Mouse (Mus musculus): Measurements from ENCODE around the gene Zar1l. TPM values are rescaled to one million over a fixed set of nuclear protein-coding genes. Genes with fewer than 3 reads are reported as not detected.

Gene Zar1l
- polyA plus RNA-seq (2014; fragmentation: Nextera tagmentation; extraction: Ambion mirVana), result not detected in 2 replicates

GRCm38 (mm10) chr5:150518064-150518463, at the start of gene Zar1l:
Gene Zar1l (minus strand): TSS chr5:150518164.
- no peak within 1 kb of the TSS for H3K9ac ChIP-seq (ENCODE audit: low read depth, low read length)
- H3K4me3 ChIP-seq (ENCODE audit: low read depth, low read length), result no peak within 1 kb of the TSS
- no peak within 1 kb of the TSS for H3K27ac ChIP-seq (ENCODE audit: low read depth, low read length)
- no peaks in the 10 kb centered on the region for H3K27me3 ChIP-seq (ENCODE audit: control insufficient read depth, insufficient read depth, low read length)
- H3K36me3 ChIP-seq (ENCODE audit: control insufficient read depth, insufficient read depth, low read length), result no peaks in the 10 kb centered on the region
- no peaks in the 10 kb centered on the region; the same call in 1 of the 2 replicates for H3K4me1 ChIP-seq (ENCODE audit: control insufficient read depth, insufficient read depth, low read length)
- ATAC-seq (replicated peaks; ENCODE audit: insufficient number of reproducible peaks, low FRiP score, low TSS enrichment), result no peak
- 49% methylated on average over 4 of the region's 4 CpGs for WGBS (ENCODE audit: insufficient replicate concordance)
- no peaks in the 10 kb centered on the region for H3K9me3 ChIP-seq (replicated peaks; ENCODE audit: control insufficient read depth, low read length)
- H3K4me2 ChIP-seq, result no peak within 1 kb of the TSS

- WGBS (ENCODE audit: insufficient replicate concordance), result 91% methylated on average over 5 of the region's 5 CpGs
- peaks cover 11% of the 10 kb centered on the region for H3K36me3 ChIP-seq (ENCODE audit: control insufficient read depth, insufficient read depth, low read length)
Measured at GRCm38 (mm10) chr5:150566971-150567370, 49.0 kb upstream of the Zar1l start.

GRCm38 (mm10) chr5:150566226-150566625, 48.3 kb upstream of the Zar1l start:
- no peak for ATAC-seq (replicated peaks; ENCODE audit: insufficient number of reproducible peaks, low FRiP score, low TSS enrichment)

More at GRCm38 (mm10) chr5:150566971-150567370, 49.0 kb upstream of the Zar1l start:
- Histone ChIP-seq H3K27me3 (ENCODE audit: control insufficient read depth, insufficient read depth, low read length) (no peaks in the 10 kb centered on the region), H3K27ac (ENCODE audit: low read depth, low read length) (no peak overlapping the region), H3K4me1 (ENCODE audit: control insufficient read depth, insufficient read depth, low read length) (no peaks in the 10 kb centered on the region), H3K9ac (ENCODE audit: low read depth, low read length) (no peak overlapping the region), H3K9me3 (replicated peaks; ENCODE audit: control insufficient read depth, low read length) (no peaks in the 10 kb centered on the region), H3K4me3 (ENCODE audit: low read depth, low read length) (no peak overlapping the region), H3K4me2 (no peak overlapping the region)
- no peak for ATAC-seq (replicated peaks; ENCODE audit: insufficient number of reproducible peaks, low FRiP score, low TSS enrichment)

GRCm38 (mm10) chr5:150564426-150564825, 46.5 kb upstream of the Zar1l start:
- Histone ChIP-seq H3K36me3 (ENCODE audit: control insufficient read depth, insufficient read depth, low read length) (peaks cover 24% of the 10 kb centered on the region), H3K4me3 (ENCODE audit: low read depth, low read length) (no peak overlapping the region), H3K27ac (ENCODE audit: low read depth, low read length) (no peak overlapping the region), H3K4me2 (no peak overlapping the region), H3K9me3 (replicated peaks; ENCODE audit: control insufficient read depth, low read length) (no peaks in the 10 kb centered on the region), H3K9ac (ENCODE audit: low read depth, low read length) (no peak overlapping the region), H3K27me3 (ENCODE audit: control insufficient read depth, insufficient read depth, low read length) (no peaks in the 10 kb centered on the region), H3K4me1 (ENCODE audit: control insufficient read depth, insufficient read depth, low read length) (no peaks in the 10 kb centered on the region)
- WGBS (ENCODE audit: insufficient replicate concordance), result 90% methylated on average over 6 of the region's 6 CpGs
- no peak for ATAC-seq (replicated peaks; ENCODE audit: insufficient number of reproducible peaks, low FRiP score, low TSS enrichment)

More at GRCm38 (mm10) chr5:150566226-150566625, 48.3 kb upstream of the Zar1l start:
- 72% methylated on average over 3 of the region's 3 CpGs for WGBS (ENCODE audit: insufficient replicate concordance)
- Histone ChIP-seq H3K9me3 (replicated peaks; ENCODE audit: control insufficient read depth, low read length) (no peaks in the 10 kb centered on the region), H3K27me3 (ENCODE audit: control insufficient read depth, insufficient read depth, low read length) (no peaks in the 10 kb centered on the region), H3K4me1 (ENCODE audit: control insufficient read depth, insufficient read depth, low read length) (no peaks in the 10 kb centered on the region), H3K9ac (ENCODE audit: low read depth, low read length) (no peak overlapping the region), H3K36me3 (ENCODE audit: control insufficient read depth, insufficient read depth, low read length) (peaks cover 15% of the 10 kb centered on the region), H3K4me2 (no peak overlapping the region), H3K27ac (ENCODE audit: low read depth, low read length) (no peak overlapping the region), H3K4me3 (ENCODE audit: low read depth, low read length) (no peak overlapping the region)

GRCm38 (mm10) chr5:150561783-150562182, 43.8 kb upstream of the Zar1l start:
- H3K27me3 ChIP-seq (ENCODE audit: control insufficient read depth, insufficient read depth, low read length), result no peaks in the 10 kb centered on the region
- no peak overlapping the region for H3K9ac ChIP-seq (ENCODE audit: low read depth, low read length)
- no peak overlapping the region for H3K4me2 ChIP-seq
- H3K4me1 ChIP-seq (ENCODE audit: control insufficient read depth, insufficient read depth, low read length), result no peaks in the 10 kb centered on the region
- H3K4me3 ChIP-seq (ENCODE audit: low read depth, low read length), result no peak overlapping the region
- 81% methylated on average over 5 of the region's 5 CpGs for WGBS (ENCODE audit: insufficient replicate concordance)
- ATAC-seq (replicated peaks; ENCODE audit: insufficient number of reproducible peaks, low FRiP score, low TSS enrichment), result no peak
- peaks cover 23% of the 10 kb centered on the region for H3K36me3 ChIP-seq (ENCODE audit: control insufficient read depth, insufficient read depth, low read length)
- no peaks in the 10 kb centered on the region for H3K9me3 ChIP-seq (replicated peaks; ENCODE audit: control insufficient read depth, low read length)
- no peak overlapping the region for H3K27ac ChIP-seq (ENCODE audit: low read depth, low read length)

GRCm38 (mm10) chr5:150561376-150561775, 43.4 kb upstream of the Zar1l start:
- H3K9me3 ChIP-seq (replicated peaks; ENCODE audit: control insufficient read depth, low read length), result no peaks in the 10 kb centered on the region
- H3K36me3 ChIP-seq (ENCODE audit: control insufficient read depth, insufficient read depth, low read length), result peaks cover 23% of the 10 kb centered on the region
- no peak overlapping the region for H3K9ac ChIP-seq (ENCODE audit: low read depth, low read length)
- no peak overlapping the region for H3K4me2 ChIP-seq
- no peaks in the 10 kb centered on the region for H3K4me1 ChIP-seq (ENCODE audit: control insufficient read depth, insufficient read depth, low read length)
- no peak overlapping the region for H3K27ac ChIP-seq (ENCODE audit: low read depth, low read length)
- no peak for ATAC-seq (replicated peaks; ENCODE audit: insufficient number of reproducible peaks, low FRiP score, low TSS enrichment)
- H3K27me3 ChIP-seq (ENCODE audit: control insufficient read depth, insufficient read depth, low read length), result no peaks in the 10 kb centered on the region
- H3K4me3 ChIP-seq (ENCODE audit: low read depth, low read length), result no peak overlapping the region

GRCm38 (mm10) chr5:150560851-150561250, 42.9 kb upstream of the Zar1l start:
- no peak for ATAC-seq (replicated peaks; ENCODE audit: insufficient number of reproducible peaks, low FRiP score, low TSS enrichment)
- no peak overlapping the region for H3K4me3 ChIP-seq (ENCODE audit: low read depth, low read length)
- no peak overlapping the region for H3K4me2 ChIP-seq
- H3K9me3 ChIP-seq (replicated peaks; ENCODE audit: control insufficient read depth, low read length), result no peaks in the 10 kb centered on the region
- H3K36me3 ChIP-seq (ENCODE audit: control insufficient read depth, insufficient read depth, low read length), result peaks cover 23% of the 10 kb centered on the region
- no peaks in the 10 kb centered on the region for H3K4me1 ChIP-seq (ENCODE audit: control insufficient read depth, insufficient read depth, low read length)
- H3K27me3 ChIP-seq (ENCODE audit: control insufficient read depth, insufficient read depth, low read length), result no peaks in the 10 kb centered on the region
- H3K27ac ChIP-seq (ENCODE audit: low read depth, low read length), result no peak overlapping the region
- no peak overlapping the region for H3K9ac ChIP-seq (ENCODE audit: low read depth, low read length)
- 95% methylated on average over 5 of the region's 5 CpGs for WGBS (ENCODE audit: insufficient replicate concordance)

GRCm38 (mm10) chr5:150559519-150560103, 41.6 kb upstream of the Zar1l start:
- H3K4me3 ChIP-seq (ENCODE audit: low read depth, low read length), result no peak overlapping the region
- no peak for ATAC-seq (replicated peaks; ENCODE audit: insufficient number of reproducible peaks, low FRiP score, low TSS enrichment)

GRCm38 (mm10) chr5:150551637-150552036, 33.7 kb upstream of the Zar1l start:
- H3K9me3 ChIP-seq (replicated peaks; ENCODE audit: control insufficient read depth, low read length), result no peaks in the 10 kb centered on the region
- H3K4me1 ChIP-seq (ENCODE audit: control insufficient read depth, insufficient read depth, low read length), result no peaks in the 10 kb centered on the region
- no peaks in the 10 kb centered on the region for H3K27me3 ChIP-seq (ENCODE audit: control insufficient read depth, insufficient read depth, low read length)
- 79% methylated on average over 3 of the region's 3 CpGs for WGBS (ENCODE audit: insufficient replicate concordance)
- H3K4me3 ChIP-seq (ENCODE audit: low read depth, low read length), result no peak overlapping the region
- no peak overlapping the region for H3K9ac ChIP-seq (ENCODE audit: low read depth, low read length)
- no peak overlapping the region for H3K27ac ChIP-seq (ENCODE audit: low read depth, low read length)
- no peak overlapping the region for H3K4me2 ChIP-seq
- ATAC-seq (replicated peaks; ENCODE audit: insufficient number of reproducible peaks, low FRiP score, low TSS enrichment), result no peak
- peaks cover 15% of the 10 kb centered on the region; the same call in 1 of the 2 replicates for H3K36me3 ChIP-seq (ENCODE audit: control insufficient read depth, insufficient read depth, low read length)

More at GRCm38 (mm10) chr5:150559519-150560103, 41.6 kb upstream of the Zar1l start:
- no peaks in the 10 kb centered on the region for H3K9me3 ChIP-seq (replicated peaks; ENCODE audit: control insufficient read depth, low read length)
- H3K9ac ChIP-seq (ENCODE audit: low read depth, low read length), result no peak overlapping the region
- H3K36me3 ChIP-seq (ENCODE audit: control insufficient read depth, insufficient read depth, low read length), result peaks cover 22% of the 10 kb centered on the region
- WGBS (ENCODE audit: insufficient replicate concordance), result 66% methylated on average over 6 of the region's 6 CpGs
- no peaks in the 10 kb centered on the region for H3K4me1 ChIP-seq (ENCODE audit: control insufficient read depth, insufficient read depth, low read length)
- H3K27me3 ChIP-seq (ENCODE audit: control insufficient read depth, insufficient read depth, low read length), result no peaks in the 10 kb centered on the region
- H3K4me2 ChIP-seq, result no peak overlapping the region
- H3K27ac ChIP-seq (ENCODE audit: low read depth, low read length), result peak overlapping the region; percentile 46

Data from heart, embryonic 11.5 days (tissue).